Mouse (Mus musculus) embryonic fibroblast, embryonic 13.5 days (primary cell): ENCODE data around the gene Tnip3.

Experiments used
- CTCF ChIP-seq: IDR thresholded peaks from 2 replicates; pipeline ENCODE4 v1.5.1; 2011; ENCODE audit warnings: mild to moderate bottlenecking, control low read depth, low read length, moderate library complexity, borderline replicate concordance; ENCODE audit not compliant: insufficient read depth
- POLR2A ChIP-seq: IDR thresholded peaks from 2 replicates; pipeline ENCODE4 v1.6.1; 2011; ENCODE audit warnings: low read depth, mild to moderate bottlenecking, control low read depth, low read length, moderate library complexity

GRCm38 (mm10) chr6:65623016-65623715 is 98.1 kb downstream of the Tnip3 start:
- TF ChIP-seq CTCF (no peak), POLR2A (no peak)
